Mouse (Mus musculus) MEL (cell line): Measurements from ENCODE around the gene Ptpn11. TPM values are rescaled to one million over a fixed set of nuclear protein-coding genes. Genes with fewer than 3 reads are reported as not detected.
A peak's percentile ranks its signal among the peaks of the same experiment; 100 is the strongest.

ENCODE experiments used
- DNase-seq: peaks from one replicate; pipeline ENCODE4 v3.0.0; 2011; ENCODE audit warnings: low read depth, low spot score
- H3K27ac ChIP-seq: 2 replicates; pipeline ENCODE4 v1.5.1; 2012; ENCODE audit warnings: low read depth, mild to moderate bottlenecking, control low read depth, low read length, moderate library complexity; ENCODE audit not compliant: control insufficient read depth
- H3K27me3 ChIP-seq, 2 experiments: fragments of 150-350 bp in 1 of 2; sonication (generic) in 1 of 2; 2 replicates each; pipeline ENCODE4 v1.6.1; 2012; ENCODE audit warnings: low read length in 2 of 2, mild to moderate bottlenecking in 2 of 2, improper control_type of control experiment in 1 of 2, moderate library complexity in 1 of 2; ENCODE audit not compliant: insufficient read depth in 2 of 2, control insufficient read depth in 1 of 2
- H3K36me3 ChIP-seq, 2 experiments: 2 replicates each; pipeline ENCODE4 v1.6.1; 2012 to 2014; ENCODE audit warnings: low read length in 2 of 2, improper control_type of control experiment in 1 of 2, inconsistent platforms in 1 of 2, mild to moderate bottlenecking in 1 of 2; ENCODE audit not compliant: insufficient read depth in 2 of 2, control insufficient read depth in 1 of 2
- H3K4me1 ChIP-seq, 2 experiments: fragments of 150-350 bp in 1 of 2; sonication (generic) in 1 of 2; 2 replicates each; pipeline ENCODE4 v1.6.1; 2012; ENCODE audit warnings: low read length in 2 of 2, improper control_type of control experiment in 1 of 2, mild to moderate bottlenecking in 1 of 2; ENCODE audit not compliant: insufficient read depth in 2 of 2, control insufficient read depth in 1 of 2
- H3K4me3 ChIP-seq, 2 experiments: fragments of 150-350 bp in 1 of 2; sonication (generic) in 1 of 2; 2 replicates each; pipeline ENCODE4 v1.5.1; 2012; ENCODE audit warnings: low read depth in 2 of 2, low read length in 2 of 2, mild to moderate bottlenecking in 2 of 2, moderate library complexity in 2 of 2, control low read depth in 1 of 2, improper control_type of control experiment in 1 of 2; ENCODE audit not compliant: control insufficient read depth in 1 of 2, insufficient read depth in 1 of 2
- H3K79me2 ChIP-seq: 2 replicates; pipeline ENCODE4 v1.6.1; 2012; ENCODE audit warnings: mild to moderate bottlenecking, low read length, moderate library complexity; ENCODE audit not compliant: control insufficient read depth, poor library complexity, insufficient read depth
- H3K9ac ChIP-seq: 2 replicates; pipeline ENCODE4 v1.6.1; 2012; ENCODE audit warnings: low read depth, mild to moderate bottlenecking, control low read depth, low read length, moderate library complexity; ENCODE audit not compliant: control insufficient read depth, poor library complexity, severe bottlenecking
- H3K9me3 ChIP-seq: fragments of 150-350 bp; sonication (generic); replicated peaks from 2 replicates; pipeline ENCODE4 v1.6.1; 2012; ENCODE audit warnings: mild to moderate bottlenecking, low read length, improper control_type of control experiment, moderate library complexity; ENCODE audit not compliant: insufficient read depth
- BHLHE40 ChIP-seq: IDR thresholded peaks from 2 replicates; pipeline ENCODE4 v1.6.1; 2012; ENCODE audit warnings: low read depth, mild to moderate bottlenecking, inconsistent platforms, low read length, improper control_type of control experiment, borderline replicate concordance
- E2F4 ChIP-seq: IDR thresholded peaks from 2 replicates; pipeline ENCODE4 v1.6.1; 2011; ENCODE audit warnings: low read depth, low read length, improper control_type of control experiment, borderline replicate concordance
- GABPA ChIP-seq: IDR thresholded peaks from 2 replicates; pipeline ENCODE4 v1.6.1; 2012; ENCODE audit warnings: low read depth, mild to moderate bottlenecking, inconsistent platforms, low read length, improper control_type of control experiment, moderate library complexity
- MAZ ChIP-seq: IDR thresholded peaks from 2 replicates; pipeline ENCODE4 v1.6.1; 2012; ENCODE audit warnings: low read depth, mild to moderate bottlenecking, inconsistent platforms, low read length, improper control_type of control experiment
- MEF2A ChIP-seq: IDR thresholded peaks from 2 replicates; pipeline ENCODE4 v1.6.1; 2014; ENCODE audit warnings: low read depth, mild to moderate bottlenecking, inconsistent platforms, low read length, improper control_type of control experiment; ENCODE audit not compliant: poor library complexity, insufficient replicate concordance, severe bottlenecking; ENCODE audit errors: extremely low read depth
- RAD21 ChIP-seq: IDR thresholded peaks from 2 replicates; pipeline ENCODE4 v1.6.1; 2011; ENCODE audit warnings: mild to moderate bottlenecking, low read depth, low read length, improper control_type of control experiment
- TBP ChIP-seq: IDR thresholded peaks from 2 replicates; pipeline ENCODE4 v1.8.0; 2011; ENCODE audit warnings: low read depth, low read length, improper control_type of control experiment
- USF1 ChIP-seq: IDR thresholded peaks from 2 replicates; pipeline ENCODE4 v1.6.1; 2014; ENCODE audit warnings: low read depth, mild to moderate bottlenecking, inconsistent platforms, low read length, improper control_type of control experiment, moderate library complexity
- ZMIZ1 ChIP-seq: IDR thresholded peaks from 2 replicates; pipeline ENCODE4 v1.6.1; 2012; ENCODE audit warnings: low read depth, mild to moderate bottlenecking, inconsistent platforms, low read length, improper control_type of control experiment, moderate library complexity
- ZNF384 ChIP-seq: IDR thresholded peaks from 2 replicates; pipeline ENCODE4 v1.6.1; 2012; ENCODE audit warnings: low read depth, mild to moderate bottlenecking, inconsistent platforms, low read length, improper control_type of control experiment
- polyA plus RNA-seq, 2 experiments: library from polyadenylated mRNA; stranded (reverse) in 1 of 2; unstranded in 1 of 2; fragments of >175 nt in 1 of 2; fragments of >200 nt in 1 of 2; gene quantifications; 2 replicates each; pipeline versions ENCODE4 v1.2.1 to v1.2.4; 2012; ENCODE audit warnings: low replicate concordance in 2 of 2, low read depth in 1 of 2; ENCODE audit not compliant: insufficient read length in 2 of 2, insufficient read depth in 1 of 2, missing spikeins in 1 of 2
- total RNA-seq: library from RNA; depleted of rRNA; stranded (reverse); fragments of 300-350 nt; gene quantifications from 2 replicates; pipeline ENCODE4 v1.2.3, GENCODE M21; 2012

Ptpn11 gene
- total and polyA plus RNA-seq, 3 experiments: 43.6 to 55.0 (median 46.5) TPM

DNA sequence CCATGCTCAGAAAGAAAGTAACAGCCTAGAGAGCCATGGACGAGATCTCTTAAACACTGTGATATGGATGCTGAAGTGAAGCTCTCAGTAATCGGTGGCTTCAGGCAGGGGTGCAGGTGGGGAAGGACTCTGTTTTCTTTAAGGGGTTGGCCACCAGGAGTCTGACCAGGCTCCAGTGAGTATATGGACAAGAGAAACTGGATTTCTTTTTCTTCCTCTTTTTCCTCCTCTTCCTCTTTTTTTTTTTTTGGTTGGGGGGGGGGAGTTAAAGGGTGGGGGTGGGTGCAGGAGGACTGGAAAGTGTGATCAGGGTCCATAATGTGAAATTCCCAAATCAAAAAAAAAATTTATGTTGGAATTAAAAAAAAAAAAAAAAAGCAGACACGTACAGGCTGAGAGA is 68.6 kb downstream of the Ptpn11 start:
- no peaks in the 10 kb centered on the region for H3K79me2 ChIP-seq
- H3K36me3 ChIP-seq: no peaks in the 10 kb centered on the region

GRCm38 (mm10) chr5:121122036-121122435 is 69.2 kb downstream of the Ptpn11 start:
- H3K79me2 ChIP-seq: no peaks in the 10 kb centered on the region
- H3K27me3 ChIP-seq: no peaks in the 10 kb centered on the region
- H3K4me1 ChIP-seq: 0 out of 4 replicates have a peak, but pooled peaks cover 0 to 14% of the 10 kb centered on the region in 2 experiments
- no peaks in the 10 kb centered on the region for H3K9me3 ChIP-seq
- H3K27ac ChIP-seq: no peak overlapping the region
- H3K36me3 ChIP-seq: no peaks in the 10 kb centered on the region
- no peak overlapping the region for H3K4me3 ChIP-seq
- DNase-seq: no peak
- TF ChIP-seq E2F4 (no peak), RAD21 (no peak), GABPA (no peak), USF1 (no peak), TBP (no peak), BHLHE40 (no peak)
- no peak overlapping the region for H3K9ac ChIP-seq

More for the DNA sequence above, 68.6 kb downstream of the Ptpn11 start:
- DNase-seq: no peak
- Histone ChIP-seq H3K9ac (no peak overlapping the region), H3K4me1 (0 out of 4 replicates have a peak, but pooled peaks cover 0 to 14% of the 10 kb centered on the region in 2 experiments), H3K9me3 (no peaks in the 10 kb centered on the region), H3K27me3 (no peaks in the 10 kb centered on the region), H3K4me3 (no peak overlapping the region), H3K27ac (no peak overlapping the region)
- no peak for TF ChIP-seq ZMIZ1
- TF ChIP-seq ZNF384: peak; percentile 63

GRCm38 (mm10) chr5:121119331-121120034 is 71.7 kb downstream of the Ptpn11 start:
- TF ChIP-seq MEF2A: no peak
- no peak for TF ChIP-seq MAZ
- 0 out of 4 replicates have a peak, but pooled peaks cover 0 to 8% of the 10 kb centered on the region in 2 experiments for H3K4me1 ChIP-seq
- no peak for DNase-seq
- no peak overlapping the region for H3K9ac ChIP-seq
- no peaks in the 10 kb centered on the region for H3K9me3 ChIP-seq
- no peaks in the 10 kb centered on the region for H3K79me2 ChIP-seq
- no peak overlapping the region for H3K27ac ChIP-seq
- no peak overlapping the region for H3K4me3 ChIP-seq
- no peaks in the 10 kb centered on the region for H3K36me3 ChIP-seq
- no peaks in the 10 kb centered on the region for H3K27me3 ChIP-seq
